Mouse (Mus musculus): Measurements from ENCODE around the gene Ccdc88b.

DNA sequence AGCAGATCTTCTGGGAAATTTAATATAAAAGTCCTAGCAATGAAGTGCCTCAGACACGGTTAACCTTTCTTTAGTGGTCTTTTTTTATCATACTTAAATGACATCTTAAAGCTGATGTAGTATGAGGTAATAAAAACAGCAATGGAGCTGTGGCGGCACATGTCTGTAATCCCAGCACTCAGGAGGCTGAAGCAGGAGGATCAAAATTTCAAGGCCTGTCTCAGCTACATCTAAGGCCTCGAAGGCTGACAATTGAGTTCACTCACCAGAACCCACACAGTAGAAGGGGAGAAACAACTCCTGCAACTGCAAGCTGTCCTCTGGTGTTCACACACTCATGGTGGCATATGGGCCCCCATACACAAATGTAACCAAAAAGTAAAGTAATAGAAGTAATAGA, 2.0 kb upstream of the Ccdc88b start:
- TF ChIP-seq TAL1 (IDR thresholded peaks at IDR 0.05; ENCODE audit: low read length) (no peak), GATA1 (IDR thresholded peaks at IDR 0.05; ENCODE audit: low read length) (no peak)
